Mouse (Mus musculus) hindbrain, embryonic 14.5 days (tissue): ENCODE data around the gene Ddx18. TPM values are rescaled to one million over a fixed set of nuclear protein-coding genes. Genes with fewer than 3 reads are reported as not detected.

Experiments used
- polyA plus RNA-seq: library from polyadenylated mRNA; unstranded; fragments of >200 nt; fragmentation: Nextera tagmentation; extraction: Ambion mirVana; gene quantifications from 2 replicates; pipeline ENCODE4 v1.2.1, GENCODE M21; 2014

Gene Ddx18
- polyA plus RNA-seq, 1 experiment from 2014 or later: 35.3 TPM

Other genes with a start within 250 kb of the Ddx18 start
- 25.9 and 29.9 TPM in 2 replicates for gene Insig2, start 235.4 kb downstream of the Ddx18 start, polyA plus RNA-seq
- 10.3 and 10.6 TPM in 2 replicates for gene Ccdc93, start 136.9 kb downstream of the Ddx18 start, polyA plus RNA-seq
- 1.2 and 2.5 TPM in 2 replicates for gene Htr5b, start 39.5 kb downstream of the Ddx18 start, polyA plus RNA-seq